Mouse (Mus musculus) kidney, adult 2 months (tissue): ENCODE results near the gene Dusp13.

Experiments
- CTCF ChIP-seq: fragments of 200-500 bp; conservative IDR thresholded peaks from 2 replicates; pipeline ENCODE4 v1.5.1; 2011; ENCODE audit warnings: low read depth, mild to moderate bottlenecking, control low read depth, low read length, moderate library complexity, mixed read lengths; ENCODE audit not compliant: insufficient read depth, insufficient read length
- POLR2A ChIP-seq: fragments of 200-500 bp; IDR thresholded peaks from one replicate; pipeline ENCODE4 v1.6.1; 2011; ENCODE audit warnings: low read depth, low read length, control low read depth

DNA sequence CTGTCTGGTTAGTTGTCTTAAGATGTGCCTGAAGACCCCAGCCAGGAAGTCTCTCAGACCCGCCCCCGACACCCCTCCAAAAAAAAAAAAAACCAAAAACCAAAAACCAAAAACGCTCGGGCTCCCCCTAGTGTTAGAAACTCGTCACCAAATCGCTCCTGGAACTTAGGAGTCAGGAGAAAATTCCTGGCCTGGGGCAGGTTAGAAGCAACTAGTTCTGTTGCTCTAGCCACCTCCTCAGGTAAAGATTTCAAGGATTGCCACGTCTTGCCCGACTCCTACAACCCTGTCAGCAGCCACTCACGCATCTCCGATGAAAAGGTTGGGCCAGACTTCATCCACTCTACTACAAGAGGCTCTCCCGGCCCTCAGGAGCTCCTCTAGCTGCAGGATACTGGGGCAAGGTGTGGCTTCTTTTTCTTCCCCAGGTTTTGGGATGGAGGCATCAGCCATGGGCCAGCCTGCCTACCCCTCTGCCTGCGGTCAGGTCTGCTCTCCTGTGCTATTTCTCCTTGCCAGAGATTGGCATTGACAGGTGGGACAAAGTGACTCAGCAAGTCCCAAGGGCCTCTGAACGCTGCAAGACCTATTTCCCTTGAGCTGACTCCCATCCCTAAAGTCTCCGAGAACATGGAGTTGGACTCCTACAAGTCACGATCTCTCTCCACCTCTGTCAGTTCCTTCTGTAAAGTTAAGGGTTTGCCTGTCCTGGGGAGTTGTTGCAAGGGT is 2.7 kb downstream of the Dusp13 start:
- TF ChIP-seq CTCF (peak; percentile 42), POLR2A (no peak)
